Mouse (Mus musculus) megakaryocyte, embryonic 14.5 days (primary cell): ENCODE measurements around the gene Large2.

Experiments
- FLI1 ChIP-seq: IDR thresholded peaks from 2 replicates; pipeline ENCODE4 v1.6.1; 2012; ENCODE audit warnings: low read length, inconsistent platforms, mixed read lengths
- GATA1 ChIP-seq: IDR thresholded peaks from 3 replicates; pipeline ENCODE4 v1.6.1; 2012; ENCODE audit warnings: mixed read lengths, low read length, inconsistent platforms, borderline replicate concordance

- TF ChIP-seq GATA1 (no peak), FLI1 (no peak)
Measured at GRCm38 (mm10) chr2:92423156-92423555, 48.5 kb upstream of the Large2 start.
